Mouse (Mus musculus): ENCODE data around the gene Sh3rf3.

- no peak for TF ChIP-seq CTCF (IDR thresholded peaks at IDR 0.05; ENCODE audit: low read depth)
- no peak for TF ChIP-seq EP300 (IDR thresholded peaks at IDR 0.05; ENCODE audit: low read depth)
These were observed 237.3 kb downstream of the Sh3rf3 start for GRCm38 (mm10) chr10:59050434-59050833.
